Mouse (Mus musculus) stomach, postnatal 0 days (tissue): ENCODE measurements around the gene Vav3.

Experiments used
- CTCF ChIP-seq: IDR thresholded peaks from 2 replicates; pipeline ENCODE4 v1.5.1; 2016; ENCODE audit warnings: antibody characterized with exemption, low read depth, mild to moderate bottlenecking, moderate library complexity
- EP300 ChIP-seq: optimal IDR thresholded peaks from 2 replicates; pipeline ENCODE3; 2016; ENCODE audit warnings: antibody characterized with exemption

DNA sequence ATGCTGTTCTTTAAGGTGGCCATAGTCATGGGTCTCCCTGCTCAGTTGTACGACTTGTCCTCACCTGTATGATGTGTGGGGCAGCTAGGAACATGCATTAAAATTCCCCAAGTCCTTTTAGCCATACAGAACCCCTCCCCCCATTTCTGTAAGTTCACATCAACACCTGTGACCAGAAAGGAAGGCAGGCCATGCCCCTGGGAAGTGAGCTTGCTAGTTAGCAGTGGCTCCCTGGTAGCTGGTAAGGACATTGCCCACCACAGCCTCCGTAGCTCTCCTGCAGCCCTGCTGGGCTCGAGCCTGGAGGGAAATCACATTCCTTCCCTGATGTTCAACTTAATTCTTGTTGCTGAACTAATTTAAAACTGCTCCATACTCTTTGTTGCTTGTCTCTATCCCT is 146.3 kb downstream of the Vav3 start:
- TF ChIP-seq EP300 (no peak), CTCF (no peak)
